Mouse (Mus musculus): ENCODE results near the gene Pakap. TPM values are rescaled to one million over a fixed set of nuclear protein-coding genes. Genes with fewer than 3 reads are reported as not detected.

Gene Pakap
- polyA plus RNA-seq, 1 experiment from 2014 or later: 26.9 TPM

DNA sequence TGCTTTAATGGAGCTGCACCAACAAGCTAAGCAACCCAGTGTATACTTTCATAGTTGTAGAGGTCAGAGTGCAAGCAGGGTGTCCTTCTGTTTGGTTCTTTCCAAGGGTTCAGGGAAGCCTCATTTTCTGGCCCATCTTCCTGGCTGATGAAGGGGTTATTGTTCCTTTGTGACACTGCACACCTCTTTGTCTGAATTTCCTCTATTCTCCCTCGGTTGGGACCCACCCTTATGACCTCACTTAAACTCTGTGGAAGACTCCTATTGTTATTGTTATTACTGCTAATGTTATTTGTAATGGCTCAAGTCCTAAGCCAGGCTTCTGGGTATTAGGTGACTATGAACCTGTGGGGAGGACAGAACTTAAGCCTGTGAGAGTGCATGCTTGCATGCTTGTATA lies 273.9 kb downstream of the Pakap start:
- no peak overlapping the region for H3K27ac ChIP-seq (replicated peaks)
- no peak overlapping the region for H3K4me3 ChIP-seq
- H3K4me2 ChIP-seq (replicated peaks): no peak overlapping the region
- no peak for ATAC-seq (ENCODE audit: low FRiP score, low read depth)
- H3K9me3 ChIP-seq: no peaks in the 10 kb centered on the region
- H3K36me3 ChIP-seq: no peaks in the 10 kb centered on the region
- H3K27me3 ChIP-seq: peaks cover 21% of the 10 kb centered on the region; the same call in 1 of the 2 replicates
- H3K4me1 ChIP-seq: peaks cover 26% of the 10 kb centered on the region
- no peak overlapping the region for H3K9ac ChIP-seq (replicated peaks)
- 8% methylated on average over 1 of the region's 1 CpGs for WGBS

DNA sequence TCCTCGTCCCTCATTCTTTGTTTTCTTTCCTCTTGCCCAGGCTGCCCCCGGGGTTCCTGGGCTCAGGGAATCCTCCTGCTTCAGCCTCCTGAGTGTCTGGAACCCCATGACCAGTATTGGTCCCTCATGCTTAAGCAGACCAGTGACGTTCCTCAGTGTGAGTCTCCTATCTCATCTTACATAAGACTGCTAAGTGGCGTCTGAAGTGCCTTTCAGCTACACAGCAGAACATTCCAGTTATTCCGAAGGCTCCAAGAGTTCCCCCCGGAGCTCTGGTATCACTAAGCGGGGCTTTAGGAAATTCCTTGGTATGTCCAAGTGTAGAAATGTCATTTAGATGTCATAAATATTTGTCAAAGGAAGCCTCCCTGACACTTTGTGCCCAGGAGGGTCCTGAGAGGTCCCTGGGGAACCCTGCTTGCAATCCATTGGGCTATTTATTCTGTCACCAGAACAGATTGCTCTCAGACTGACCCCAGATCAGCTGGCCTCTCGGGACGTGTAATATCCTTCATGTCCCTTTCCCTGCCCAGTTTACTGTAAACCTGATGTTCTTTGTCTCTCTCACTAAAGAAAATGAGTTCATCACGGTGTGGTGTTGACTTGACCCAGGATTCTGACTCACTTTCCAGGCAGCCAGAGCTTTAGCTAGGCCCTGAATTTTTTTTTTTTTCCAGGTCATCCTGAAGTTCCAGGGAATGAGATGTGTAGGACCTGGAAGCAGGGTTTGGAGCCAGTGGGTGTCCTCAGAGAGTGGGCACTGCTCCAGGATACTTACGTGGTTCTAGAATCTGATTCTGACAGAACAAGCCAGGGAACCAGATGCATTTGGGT lies 274.7 kb downstream of the Pakap start:
- H3K27me3 ChIP-seq: peaks cover 29% of the 10 kb centered on the region; the same call in 1 of the 2 replicates
- no peak overlapping the region for H3K27ac ChIP-seq (replicated peaks)
- ATAC-seq (ENCODE audit: low FRiP score, low read depth): no peak
- 88% methylated on average over 11 of the region's 11 CpGs for WGBS
- peaks cover 33% of the 10 kb centered on the region for H3K4me1 ChIP-seq
- H3K4me2 ChIP-seq (replicated peaks): no peak overlapping the region
- H3K9ac ChIP-seq (replicated peaks): no peak overlapping the region
- no peaks in the 10 kb centered on the region for H3K9me3 ChIP-seq
- no peaks in the 10 kb centered on the region for H3K36me3 ChIP-seq
- H3K4me3 ChIP-seq: no peak overlapping the region

DNA sequence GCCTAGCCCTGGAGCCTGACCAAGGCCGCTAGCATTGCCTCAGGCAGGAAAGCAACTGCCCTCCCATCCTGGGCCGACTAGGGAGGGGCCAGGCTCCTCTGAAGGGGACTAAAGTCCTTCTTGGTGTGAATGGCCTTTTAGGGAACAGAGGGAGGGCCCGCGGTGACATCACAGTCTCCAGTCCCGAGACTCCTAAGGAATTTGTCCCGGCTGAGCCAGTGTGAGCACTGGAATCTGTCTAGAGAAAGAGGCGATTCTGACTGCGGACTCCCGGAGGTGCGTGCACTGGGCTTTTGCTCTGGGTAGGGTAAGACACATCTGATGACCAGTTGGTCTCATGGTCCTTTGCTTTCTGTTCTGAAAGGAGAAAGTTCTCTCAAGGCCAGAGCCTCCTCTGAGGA lies 277.1 kb downstream of the Pakap start:
- peaks cover 28% of the 10 kb centered on the region; the same call in 1 of the 2 replicates for H3K27me3 ChIP-seq
- H3K4me2 ChIP-seq (replicated peaks): peak overlapping the region; percentile 42
- WGBS: under 1% methylated on average over 10 of the region's 10 CpGs
- ATAC-seq (ENCODE audit: low FRiP score, low read depth): peak; percentile 91
- H3K4me1 ChIP-seq: peaks cover 33% of the 10 kb centered on the region
- H3K4me3 ChIP-seq: peak overlapping the region; percentile 15
- H3K9me3 ChIP-seq: no peaks in the 10 kb centered on the region
- peak overlapping the region; percentile 66 for H3K27ac ChIP-seq (replicated peaks)
- H3K9ac ChIP-seq (replicated peaks): peak overlapping the region; percentile 11; the same call in 1 of the 2 replicates
- H3K36me3 ChIP-seq: no peaks in the 10 kb centered on the region

DNA sequence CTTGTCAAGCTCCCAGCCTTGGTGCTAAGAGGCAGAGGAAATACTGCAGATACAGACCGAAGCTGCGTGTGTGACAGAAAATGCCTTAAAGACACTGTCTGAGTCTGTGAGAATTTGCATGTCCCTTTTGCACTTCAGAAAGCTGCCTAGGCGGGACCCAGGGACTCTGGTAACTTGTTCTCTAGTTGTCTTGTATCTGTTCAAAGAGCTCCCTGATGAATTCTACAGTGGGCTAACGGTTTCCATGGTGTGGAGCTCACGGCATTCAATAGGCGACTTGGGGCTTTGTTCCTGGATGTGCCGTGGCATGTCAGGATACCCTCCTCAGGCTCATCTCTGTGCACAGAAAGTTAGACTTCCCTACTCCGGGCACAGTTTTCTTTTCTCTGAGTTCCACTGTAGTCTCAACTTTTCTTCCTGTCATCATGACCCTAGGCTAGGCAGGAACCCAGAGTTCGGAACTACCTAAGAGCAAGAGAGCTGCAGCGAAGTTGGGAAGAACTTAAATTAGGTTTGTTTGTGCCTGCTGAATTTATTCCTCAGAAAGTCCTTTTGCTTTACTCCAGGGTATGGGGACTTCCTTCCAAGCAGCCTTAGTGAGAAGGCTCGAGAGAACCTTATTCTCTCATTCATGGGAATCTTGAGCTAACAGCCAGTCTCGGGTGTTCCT lies 277.7 kb downstream of the Pakap start:
- H3K27me3 ChIP-seq: peaks cover 23% of the 10 kb centered on the region; the same call in 1 of the 2 replicates
- peak overlapping the region; percentile 42 for H3K4me2 ChIP-seq (replicated peaks)
- 0 out of 2 replicates have a peak, but pooled peaks cover 2% of the 10 kb centered on the region for H3K36me3 ChIP-seq
- peaks cover 33% of the 10 kb centered on the region for H3K4me1 ChIP-seq
- 16% methylated on average over 12 of the region's 12 CpGs for WGBS
- peak; percentile 56; the same call in 1 of the 2 replicates for ATAC-seq (ENCODE audit: low FRiP score, low read depth)
- H3K4me3 ChIP-seq: peak overlapping the region; percentile 15; the same call in 1 of the 2 replicates
- H3K9me3 ChIP-seq: no peaks in the 10 kb centered on the region
- peak overlapping the region; percentile 66 for H3K27ac ChIP-seq (replicated peaks)
- 0 out of 2 replicates have a peak overlapping the region, but pooled peaks have one; percentile 28 for H3K9ac ChIP-seq (replicated peaks)

DNA sequence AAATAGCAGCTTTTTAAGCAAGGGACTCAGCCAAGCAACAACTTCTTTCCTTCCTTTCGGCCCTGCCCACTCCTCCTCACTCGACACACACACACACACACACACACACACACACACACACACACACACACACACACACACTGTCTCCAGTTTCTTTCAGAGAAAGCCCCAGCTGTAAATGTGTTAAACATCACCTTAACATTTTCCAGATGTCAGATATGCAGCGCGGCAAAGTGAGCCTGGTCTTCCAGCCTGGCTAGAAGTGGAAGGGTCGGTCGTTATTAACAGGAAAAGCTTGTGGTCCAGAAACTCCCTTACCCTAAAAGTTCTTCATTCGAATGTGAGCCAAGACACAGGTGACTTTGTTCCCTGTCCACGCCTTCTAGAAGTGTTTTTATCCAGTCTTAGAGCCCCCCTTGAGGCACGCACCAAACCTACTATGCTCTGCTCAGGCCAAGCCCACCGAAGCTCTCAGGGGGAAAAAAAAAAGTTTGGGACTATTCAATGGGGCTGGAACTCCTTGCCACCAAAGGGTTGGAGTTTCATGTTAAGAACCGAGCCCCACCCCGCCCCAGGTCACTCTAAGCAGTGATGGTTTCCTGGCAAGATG lies 278.5 kb downstream of the Pakap start:
- Histone ChIP-seq H3K4me1 (peaks cover 35% of the 10 kb centered on the region), H3K4me3 (peak overlapping the region; percentile 15; the same call in 1 of the 2 replicates), H3K27me3 (peaks cover 25% of the 10 kb centered on the region), H3K9me3 (no peaks in the 10 kb centered on the region), H3K27ac (replicated peaks) (peak overlapping the region; percentile 66), H3K9ac (replicated peaks) (0 out of 2 replicates have a peak overlapping the region, but pooled peaks have one; percentile 28), H3K4me2 (replicated peaks) (peak overlapping the region; percentile 42; the same call in 1 of the 2 replicates), H3K36me3 (0 out of 2 replicates have a peak, but pooled peaks cover 2% of the 10 kb centered on the region)
- WGBS: 63% methylated on average over 10 of the region's 12 CpGs
- no peak for ATAC-seq (ENCODE audit: low FRiP score, low read depth)

DNA sequence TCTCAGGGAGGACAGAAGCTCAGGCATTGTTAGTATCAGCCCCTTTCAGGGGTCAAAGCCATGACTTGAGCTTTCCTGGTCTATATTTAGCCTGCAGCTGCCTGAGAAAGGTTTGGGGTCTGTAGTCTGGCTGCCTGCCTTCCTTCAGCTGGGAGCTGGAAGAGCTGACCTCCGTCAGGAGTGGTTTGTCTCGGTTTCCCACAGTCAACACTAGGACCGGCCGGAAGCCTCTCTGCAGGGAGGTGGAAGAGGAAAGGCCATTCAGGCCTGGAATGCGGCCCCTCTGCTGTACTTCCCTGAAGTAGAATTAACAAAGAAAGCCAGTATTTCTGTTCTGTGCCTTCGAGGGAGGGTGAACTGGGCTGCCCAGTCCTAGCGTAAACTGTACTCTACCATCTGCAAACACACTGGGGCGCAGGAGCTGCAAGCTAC lies 279.0 kb downstream of the Pakap start:
- Histone ChIP-seq H3K27ac (replicated peaks) (peak overlapping the region; percentile 52), H3K27me3 (peaks cover 25% of the 10 kb centered on the region), H3K4me3 (no peak overlapping the region; the same call in 1 of the 2 replicates), H3K9me3 (no peaks in the 10 kb centered on the region), H3K36me3 (0 out of 2 replicates have a peak, but pooled peaks cover 2% of the 10 kb centered on the region), H3K4me2 (replicated peaks) (no peak overlapping the region), H3K9ac (replicated peaks) (no peak overlapping the region), H3K4me1 (peaks cover 35% of the 10 kb centered on the region)
- 27% methylated on average over 8 of the region's 8 CpGs for WGBS
- ATAC-seq (ENCODE audit: low FRiP score, low read depth): no peak

DNA sequence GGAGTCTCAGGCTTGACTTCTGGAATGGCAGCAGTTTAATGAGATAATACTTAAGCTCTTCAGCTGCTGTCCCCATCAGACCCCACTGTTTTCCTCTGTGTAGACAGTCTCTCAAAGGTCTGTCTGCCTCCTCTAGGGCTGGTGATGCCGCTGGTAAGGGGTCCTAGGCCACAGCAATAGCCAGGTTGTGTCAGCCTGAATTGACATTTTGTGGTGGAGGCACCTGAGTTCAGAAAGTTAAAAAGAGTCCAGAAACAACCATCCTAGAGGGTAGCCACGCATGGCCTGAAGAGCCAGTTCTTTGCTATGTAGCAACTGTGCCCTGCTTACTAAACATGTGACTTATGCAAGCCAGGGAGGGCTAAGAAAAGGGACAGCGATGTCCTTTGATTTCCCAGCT lies 279.7 kb downstream of the Pakap start:
- 0 out of 2 replicates have a peak, but pooled peaks cover 2% of the 10 kb centered on the region for H3K36me3 ChIP-seq
- no peak for ATAC-seq (ENCODE audit: low FRiP score, low read depth)
- 90% methylated on average over 3 of the region's 3 CpGs for WGBS
- H3K9ac ChIP-seq (replicated peaks): no peak overlapping the region
- H3K9me3 ChIP-seq: no peaks in the 10 kb centered on the region
- peaks cover 25% of the 10 kb centered on the region for H3K27me3 ChIP-seq
- no peak overlapping the region for H3K4me3 ChIP-seq
- H3K4me2 ChIP-seq (replicated peaks): no peak overlapping the region
- 0 out of 2 replicates have a peak overlapping the region, but pooled peaks have one; percentile 52 for H3K27ac ChIP-seq (replicated peaks)
- peaks cover 39% of the 10 kb centered on the region for H3K4me1 ChIP-seq

DNA sequence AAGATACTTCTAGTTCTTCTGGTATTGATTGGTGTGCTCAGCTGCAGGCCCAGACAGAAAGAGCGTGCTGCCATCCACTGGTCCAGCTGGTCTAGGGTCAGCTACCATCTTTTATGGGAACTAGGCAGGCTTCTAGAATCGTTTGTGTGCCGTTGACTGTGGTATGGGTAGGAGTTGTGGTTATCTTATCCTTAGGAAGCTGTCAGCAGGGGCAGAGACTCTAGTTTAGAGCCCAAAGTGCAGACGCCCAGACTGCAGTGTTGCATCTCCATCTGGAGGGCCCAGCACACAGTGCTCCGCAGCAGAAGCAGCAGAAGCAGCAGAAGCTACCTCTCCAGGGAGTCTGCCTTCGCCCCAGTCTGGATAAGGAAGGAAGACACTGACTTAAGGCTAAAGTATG lies 281.5 kb downstream of the Pakap start:
- no peak overlapping the region for H3K27ac ChIP-seq (replicated peaks)
- H3K4me1 ChIP-seq: peaks cover 36% of the 10 kb centered on the region
- H3K9me3 ChIP-seq: no peaks in the 10 kb centered on the region
- no peak overlapping the region for H3K9ac ChIP-seq (replicated peaks)
- H3K27me3 ChIP-seq: peaks cover 25% of the 10 kb centered on the region
- 90% methylated on average over 6 of the region's 6 CpGs for WGBS
- no peak overlapping the region for H3K4me2 ChIP-seq (replicated peaks)
- no peak for ATAC-seq (ENCODE audit: low FRiP score, low read depth)
- H3K36me3 ChIP-seq: 0 out of 2 replicates have a peak, but pooled peaks cover 2% of the 10 kb centered on the region
- no peak overlapping the region for H3K4me3 ChIP-seq

DNA sequence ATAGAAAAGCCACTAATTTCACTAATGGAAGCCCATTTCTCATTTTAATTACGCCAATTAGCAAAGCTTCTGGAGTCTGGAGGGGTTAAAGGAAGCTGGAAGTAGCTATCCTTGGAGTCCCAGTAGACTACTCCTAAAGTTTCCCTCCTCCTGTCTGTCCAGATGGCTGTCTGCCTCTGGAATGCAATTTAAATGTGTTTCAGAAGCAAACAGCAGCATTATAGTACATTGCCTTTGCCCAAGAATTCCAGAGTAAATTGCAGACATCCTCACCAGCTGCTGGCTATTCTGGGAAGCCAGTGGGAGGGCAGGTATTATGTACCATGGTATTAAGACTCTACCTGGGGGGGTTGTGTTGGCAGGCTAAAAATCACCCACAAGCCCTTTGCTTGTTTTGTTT lies 283.8 kb downstream of the Pakap start:
- Histone ChIP-seq H3K4me3 (no peak overlapping the region), H3K4me2 (replicated peaks) (no peak overlapping the region), H3K27me3 (peaks cover 14% of the 10 kb centered on the region), H3K4me1 (peaks cover 15% of the 10 kb centered on the region), H3K27ac (replicated peaks) (no peak overlapping the region), H3K9ac (replicated peaks) (no peak overlapping the region), H3K36me3 (peaks cover 24% of the 10 kb centered on the region), H3K9me3 (no peaks in the 10 kb centered on the region)
- 76% methylated on average over 1 of the region's 1 CpGs for WGBS
- ATAC-seq (ENCODE audit: low FRiP score, low read depth): no peak

DNA sequence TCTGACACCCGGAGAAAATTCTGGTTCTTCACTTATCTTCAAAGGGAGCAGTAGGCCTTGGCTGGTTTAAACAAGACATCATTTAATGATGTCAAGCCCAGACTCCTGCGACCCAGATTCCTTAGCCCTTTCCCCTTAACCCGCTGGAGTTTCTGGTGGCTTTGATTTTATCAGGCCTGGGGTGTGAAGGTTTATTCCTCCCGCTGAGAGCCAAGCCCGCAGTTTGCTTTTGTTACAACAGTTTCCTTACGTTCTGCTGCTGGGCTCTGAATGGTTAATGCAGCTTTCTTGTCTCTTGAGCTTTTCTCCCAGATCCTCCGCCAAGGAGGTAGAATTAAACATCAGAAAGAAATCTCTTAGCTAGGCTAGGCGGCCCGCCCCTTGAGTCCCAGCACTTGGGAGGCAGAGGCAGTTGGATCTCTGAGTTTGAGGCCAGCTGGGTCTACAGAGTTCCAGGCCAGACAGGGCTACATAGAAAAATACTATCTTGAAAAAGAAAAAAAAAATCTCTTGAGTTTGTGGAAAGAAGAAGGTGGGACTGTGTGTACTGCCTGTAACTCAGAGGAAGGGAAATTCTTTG lies 284.6 kb downstream of the Pakap start:
- 21% methylated on average over 9 of the region's 9 CpGs for WGBS
- Histone ChIP-seq H3K4me3 (no peak overlapping the region), H3K9ac (replicated peaks) (no peak overlapping the region), H3K4me1 (peaks cover 6% of the 10 kb centered on the region), H3K27ac (replicated peaks) (no peak overlapping the region), H3K4me2 (replicated peaks) (no peak overlapping the region), H3K9me3 (no peaks in the 10 kb centered on the region), H3K27me3 (peaks cover 5% of the 10 kb centered on the region; the same call in 1 of the 2 replicates), H3K36me3 (peaks cover 32% of the 10 kb centered on the region)
- no peak for ATAC-seq (ENCODE audit: low FRiP score, low read depth)

DNA sequence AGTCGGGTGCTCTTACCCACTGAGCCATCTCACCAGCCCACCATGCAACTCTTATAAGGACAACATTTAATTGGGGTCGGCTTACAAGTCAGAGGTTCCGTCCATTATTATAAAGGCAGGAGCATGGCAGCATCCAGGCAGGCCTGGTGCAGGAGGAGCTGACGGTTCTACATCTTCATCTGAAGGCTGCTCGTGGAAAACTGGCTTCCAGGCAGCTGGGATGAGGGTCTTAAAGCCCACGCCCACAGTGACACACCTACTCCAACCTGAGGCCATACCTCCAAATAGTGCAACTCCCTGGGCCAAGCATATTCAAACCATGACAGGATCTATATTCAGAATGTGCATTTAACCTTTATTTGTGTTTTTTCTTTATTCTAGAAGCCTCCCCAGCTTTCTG lies 286.2 kb downstream of the Pakap start:
- no peak overlapping the region for H3K9ac ChIP-seq (replicated peaks)

More for the DNA sequence above, 286.2 kb downstream of the Pakap start:
- no peak overlapping the region for H3K4me3 ChIP-seq
- H3K9me3 ChIP-seq: no peaks in the 10 kb centered on the region
- ATAC-seq (ENCODE audit: low FRiP score, low read depth): no peak
- H3K36me3 ChIP-seq: peaks cover 38% of the 10 kb centered on the region
- H3K4me2 ChIP-seq (replicated peaks): no peak overlapping the region
- 90% methylated on average over 6 of the region's 6 CpGs for WGBS
- H3K27ac ChIP-seq (replicated peaks): no peak overlapping the region
- H3K4me1 ChIP-seq: peaks cover 6% of the 10 kb centered on the region
- peaks cover 3% of the 10 kb centered on the region; the same call in 1 of the 2 replicates for H3K27me3 ChIP-seq
